Mouse (Mus musculus) heart, postnatal 14 days (tissue): ENCODE results near the gene Cpeb3. TPM values are rescaled to one million over a fixed set of nuclear protein-coding genes. Genes with fewer than 3 reads are reported as not detected.
"Not testable (repeated sequence)": the region's sequence is repeated elsewhere in the genome, so short reads cannot be mapped to it uniquely, and the experiment has no call there.

Experiments used
- DNase-seq, 2 experiments: peaks; one replicate each; pipeline ENCODE4 v3.0.0; 2021 to 2022
- intact Hi-C: fragments of 180-260 bp; cut with DNase I; formaldehyde crosslinking; loops from one replicate; pipeline ENCODE4 v1.15.1; 2025
- total RNA-seq, 2 experiments: library from RNA; stranded (reverse); gene quantifications; 2 replicates each; pipeline ENCODE4 v1.2.3; 2021

Cpeb3 gene
- total RNA-seq, 2 experiments from 2014 or later: 62.6 to 76.8 TPM

DNA sequence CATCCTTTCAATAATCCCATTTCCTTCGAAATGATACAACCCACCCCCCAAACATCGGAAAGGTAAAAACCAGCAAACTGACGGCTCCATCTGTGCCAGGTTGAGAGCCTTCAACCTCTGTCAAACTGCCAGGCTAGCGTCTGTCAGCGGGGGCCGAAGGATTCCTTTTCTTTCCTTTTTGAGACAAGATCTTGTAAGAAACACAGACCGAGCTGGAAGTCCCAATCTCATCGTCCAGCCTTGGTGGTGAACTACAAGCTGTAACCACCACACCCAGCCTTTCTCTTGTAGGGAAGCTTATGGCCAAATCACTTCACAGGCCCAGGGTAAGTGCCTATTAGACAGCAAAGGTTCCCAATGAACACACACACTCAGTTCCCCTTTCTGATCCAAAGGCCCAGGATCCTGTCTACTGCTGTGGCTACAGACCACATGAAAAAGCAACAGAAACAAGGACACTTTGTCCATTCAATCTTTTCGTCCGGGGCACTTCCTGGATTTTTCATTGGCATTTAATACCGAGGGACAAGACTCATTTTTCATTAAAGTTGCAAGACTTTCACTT lies 35.8 kb downstream of the Cpeb3 start:
- intact Hi-C loops: loop anchor here (5.0 kb wide), 2 partner anchors 40 to 95 kb away; no protein-coding TSS in a partner anchor
- no peak for DNase-seq

- intact Hi-C loops: loop anchor here (5.0 kb wide), 2 partner anchors 40 to 95 kb away; no protein-coding TSS in a partner anchor
- no peak for DNase-seq
These were observed 36.3 kb downstream of the Cpeb3 start for GRCm38 (mm10) chr19:37172096-37172495.

GRCm38 (mm10) chr19:37156770-37157336 lies 51.5 kb downstream of the Cpeb3 start:
- no peak for DNase-seq
- intact Hi-C loops: no loop called here

DNA sequence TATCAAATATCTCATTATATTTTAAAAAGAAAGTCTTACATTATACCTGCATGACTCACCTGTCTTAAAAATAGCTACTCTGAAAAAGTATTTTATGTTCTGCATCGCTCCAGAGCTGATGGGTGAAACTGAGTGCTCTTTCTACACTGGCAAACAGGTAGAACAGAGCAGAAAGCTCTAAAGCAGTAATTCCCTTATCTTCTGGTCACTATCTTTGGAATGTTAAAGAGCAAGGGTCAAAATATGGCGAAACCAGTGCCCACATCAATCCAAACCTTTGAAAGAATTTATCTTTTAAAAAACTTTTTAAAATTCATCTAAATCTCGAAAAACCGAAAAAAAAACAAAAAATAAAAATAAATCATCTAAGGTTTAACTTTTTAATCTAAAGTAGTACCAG lies 52.4 kb downstream of the Cpeb3 start:
- no peak for DNase-seq
- intact Hi-C loops: no loop called here

- DNase-seq: no peak
These were observed 61.3 kb downstream of the Cpeb3 start for GRCm38 (mm10) chr19:37147145-37147544.

DNA sequence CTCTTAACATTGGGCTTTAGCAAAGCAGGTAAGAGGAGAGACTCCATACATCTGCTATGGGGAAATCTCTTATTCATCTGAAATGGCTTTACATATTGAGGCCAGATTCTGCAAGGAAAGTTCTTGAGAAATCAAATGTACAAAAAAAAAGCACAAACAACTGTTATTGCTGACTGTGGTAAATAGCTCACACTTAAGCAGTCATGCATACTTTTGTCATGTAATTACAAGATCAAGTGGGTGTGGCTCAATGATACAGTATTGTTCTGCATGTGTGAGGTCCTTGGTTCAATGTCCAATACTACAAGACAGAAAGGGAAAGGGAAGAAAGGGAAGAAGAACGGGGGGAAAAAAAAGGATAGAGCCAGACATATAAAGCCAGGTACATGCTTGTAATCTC lies 62.6 kb downstream of the Cpeb3 start:
- DNase-seq: no peak
- intact Hi-C loops: no loop called here

More at GRCm38 (mm10) chr19:37147145-37147544, 61.3 kb downstream of the Cpeb3 start:
- intact Hi-C loops: no loop called here

- intact Hi-C loops: no loop called here
- DNase-seq: no peak
These were observed 63.0 kb downstream of the Cpeb3 start for GRCm38 (mm10) chr19:37145401-37145800.

DNA sequence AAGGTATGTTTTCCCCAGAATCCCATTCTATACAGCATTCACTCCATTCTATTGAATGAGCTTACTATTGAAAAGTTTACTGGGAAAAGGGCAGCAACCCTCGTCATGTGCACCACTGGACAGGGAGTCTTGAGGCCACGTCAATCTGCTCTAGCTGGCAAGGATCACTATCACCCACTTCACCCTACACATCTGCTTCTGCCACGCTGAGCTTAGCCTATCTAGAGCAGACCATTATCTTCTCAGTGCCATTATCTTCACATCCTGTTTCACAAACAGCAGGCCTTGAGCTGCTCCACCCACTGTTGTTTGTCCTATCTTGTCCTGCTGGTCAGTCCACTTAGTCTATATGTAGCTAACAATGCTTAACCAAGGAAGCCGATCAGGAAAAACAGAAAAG lies 66.8 kb downstream of the Cpeb3 start:
- intact Hi-C loops: no loop called here
- no peak for DNase-seq

GRCm38 (mm10) chr19:37137133-37137532 lies 71.3 kb downstream of the Cpeb3 start:
- no peak for DNase-seq
- intact Hi-C loops: no loop called here

DNA sequence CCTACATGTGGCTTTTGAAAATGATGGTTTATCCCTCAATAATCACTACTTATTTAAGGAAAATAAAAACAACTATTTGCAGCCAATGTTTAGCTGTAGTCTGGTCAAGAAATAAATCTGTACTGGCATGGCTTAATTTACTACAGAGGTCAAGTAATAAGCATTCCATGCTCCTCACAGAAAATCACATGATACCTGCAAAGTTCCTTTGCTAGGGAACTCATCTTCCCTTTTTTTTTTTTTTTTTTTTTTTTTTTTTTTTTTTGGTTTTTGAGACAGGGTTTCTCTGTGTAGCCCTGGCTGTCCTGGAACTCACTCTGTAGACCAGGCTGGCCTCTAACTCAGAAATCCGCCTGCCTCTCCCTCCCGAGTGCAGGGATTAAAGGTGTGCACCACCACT lies 72.9 kb downstream of the Cpeb3 start:
- intact Hi-C loops, DNase-seq: not testable (repeated sequence)

DNA sequence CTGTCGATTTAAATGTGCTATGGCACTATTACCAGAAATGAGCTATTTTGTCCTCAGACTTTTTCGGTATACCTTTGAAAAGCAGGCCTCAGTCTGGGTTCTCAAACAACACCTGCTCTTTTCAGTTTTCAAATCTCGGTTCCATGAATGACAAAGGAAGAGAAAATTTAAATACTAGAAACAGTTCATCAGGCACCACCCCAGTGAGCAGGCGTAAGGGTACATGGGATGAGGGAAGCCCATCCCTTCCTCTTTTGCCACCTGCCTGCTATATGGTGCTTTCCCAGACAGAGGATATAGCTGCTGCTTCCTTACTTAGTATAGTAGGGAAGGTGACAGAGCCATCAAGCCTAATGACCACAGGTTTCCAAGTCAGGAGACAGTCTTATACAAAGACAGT lies 74.7 kb downstream of the Cpeb3 start:
- no peak for DNase-seq

DNA sequence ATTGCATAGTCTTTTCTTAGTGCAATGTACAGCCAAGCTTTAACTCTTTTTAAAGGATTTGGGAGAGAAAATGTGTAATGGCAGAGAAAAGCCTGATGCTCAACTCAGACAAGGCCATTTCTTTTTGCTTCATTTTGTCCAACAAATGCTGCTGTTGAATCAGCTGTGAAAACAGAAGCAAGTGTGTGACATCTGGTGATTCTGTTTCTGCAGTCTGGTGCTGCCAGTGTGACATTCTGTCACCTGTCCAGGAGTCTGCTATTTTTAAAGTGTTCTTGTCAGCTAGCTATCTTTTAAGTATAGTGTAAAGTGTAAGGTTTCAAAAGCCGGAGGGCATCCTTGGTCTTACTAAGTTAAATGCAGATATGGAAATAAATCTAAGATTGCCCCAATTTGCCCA lies 76.7 kb downstream of the Cpeb3 start:
- peak in 1 of 2 experiments; percentile 34 for DNase-seq
- intact Hi-C loops: loop anchor here (5.0 kb wide), 1 partner anchor 41 kb away; no protein-coding TSS in a partner anchor

More for the DNA sequence above, 74.7 kb downstream of the Cpeb3 start:
- intact Hi-C loops: loop anchor here (5.0 kb wide), 1 partner anchor 39 kb away; no protein-coding TSS in a partner anchor

DNA sequence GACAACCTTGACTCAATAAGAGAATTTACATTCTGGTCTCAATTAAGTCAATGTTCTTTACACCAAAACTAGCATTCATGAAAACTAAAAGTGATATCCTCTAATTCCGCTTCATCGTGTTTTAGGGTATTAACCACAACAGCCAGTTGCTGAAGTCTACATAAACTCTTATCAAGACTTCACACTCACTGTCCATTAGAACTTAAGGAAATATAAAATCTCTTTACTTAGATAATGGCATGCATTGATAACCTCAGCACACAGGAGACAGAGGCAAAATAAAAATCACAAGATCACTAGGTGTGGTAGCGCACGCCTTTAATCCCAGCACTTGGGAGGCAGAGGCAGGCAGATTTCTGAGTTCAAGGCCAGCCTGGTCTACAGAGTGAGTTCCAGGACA lies 79.9 kb downstream of the Cpeb3 start:
- intact Hi-C loops: no loop called here
- DNase-seq: no peak

DNA sequence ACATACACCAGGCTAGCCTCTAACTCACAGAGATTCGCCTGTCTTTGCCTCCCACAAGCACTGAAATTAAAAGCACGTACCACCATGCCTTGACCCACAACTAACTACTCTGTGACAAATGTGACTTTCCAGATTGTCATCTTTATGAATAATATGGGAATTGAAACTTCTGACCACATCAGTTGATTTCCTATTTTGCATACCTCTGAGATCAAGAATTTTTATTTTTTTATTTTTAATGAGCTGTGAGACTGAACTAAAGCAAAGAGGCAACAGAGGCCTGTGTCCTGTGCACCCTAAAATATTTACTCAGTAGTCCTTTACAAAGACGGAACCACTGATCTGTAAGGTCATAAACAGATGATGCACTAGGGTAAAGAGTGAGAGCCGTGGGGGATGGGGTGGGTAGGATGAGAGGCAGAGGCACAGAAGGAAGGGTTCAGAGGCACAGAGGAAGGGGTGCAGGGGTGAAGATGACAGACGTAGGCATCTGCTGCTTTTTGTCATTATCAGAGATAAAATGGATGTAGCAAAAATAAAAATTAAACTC lies 81.3 kb downstream of the Cpeb3 start:
- no peak for DNase-seq
- intact Hi-C loops: no loop called here

DNA sequence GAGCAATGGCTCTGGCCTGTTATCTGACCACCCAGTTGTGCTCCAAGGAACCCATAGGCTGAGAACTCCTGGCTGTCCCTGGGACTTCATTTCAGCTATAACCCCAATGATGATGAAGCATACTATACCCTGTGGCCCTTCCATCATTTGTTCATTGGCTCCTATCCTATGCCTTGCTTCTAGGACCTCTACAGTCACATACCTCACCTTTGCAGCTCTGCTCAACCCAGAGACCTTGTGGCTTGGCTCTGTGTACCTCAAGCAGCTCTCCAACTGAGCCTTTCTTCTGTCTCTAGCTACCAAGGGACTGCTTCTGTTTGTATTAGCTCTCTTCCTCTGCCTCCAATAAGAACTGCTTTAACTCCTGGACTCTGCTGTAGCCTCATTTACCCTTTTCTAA lies 83.4 kb downstream of the Cpeb3 start:
- no peak for DNase-seq
- intact Hi-C loops: no loop called here

DNA sequence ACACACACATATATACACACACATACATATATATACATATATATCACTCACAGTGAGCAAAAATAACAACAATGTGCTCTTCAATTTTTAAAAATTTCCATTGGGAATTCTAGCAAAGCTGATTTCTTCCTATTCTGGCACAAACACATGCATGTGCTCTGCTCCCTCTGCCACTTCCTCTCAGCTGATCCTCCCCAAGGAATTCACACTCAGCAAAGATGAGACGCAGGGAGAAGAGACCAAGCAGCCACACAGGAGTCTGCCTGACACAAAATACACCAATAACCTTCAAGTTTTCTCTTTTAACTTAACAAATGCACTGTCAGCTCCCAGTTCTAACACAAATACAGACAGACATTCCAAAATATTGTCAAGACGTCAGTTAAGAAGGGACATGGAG lies 89.1 kb downstream of the Cpeb3 start:
- intact Hi-C loops: no loop called here
- DNase-seq: no peak

DNA sequence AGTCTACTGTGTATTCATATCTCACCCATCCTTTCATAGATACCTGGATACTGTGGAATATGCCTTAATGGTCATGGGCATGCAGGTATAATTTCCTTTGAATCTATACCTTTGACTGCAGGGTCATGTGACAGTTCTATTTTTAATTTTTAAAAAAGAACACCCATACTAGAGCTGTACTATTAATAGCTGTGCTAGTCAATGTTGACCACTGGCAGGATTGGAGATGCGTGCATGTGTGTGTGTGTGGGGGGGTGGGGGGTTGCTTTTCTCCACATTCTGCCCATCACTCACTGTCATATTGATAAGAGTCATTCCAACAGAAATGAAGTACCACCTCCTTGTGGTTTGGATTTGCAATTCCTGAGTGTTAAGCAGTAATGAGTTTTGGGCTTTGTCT lies 92.6 kb downstream of the Cpeb3 start:
- intact Hi-C loops: no loop called here
- DNase-seq: no peak

GRCm38 (mm10) chr19:37115374-37115773 lies 93.0 kb downstream of the Cpeb3 start:
- no peak for DNase-seq
- intact Hi-C loops: no loop called here

DNA sequence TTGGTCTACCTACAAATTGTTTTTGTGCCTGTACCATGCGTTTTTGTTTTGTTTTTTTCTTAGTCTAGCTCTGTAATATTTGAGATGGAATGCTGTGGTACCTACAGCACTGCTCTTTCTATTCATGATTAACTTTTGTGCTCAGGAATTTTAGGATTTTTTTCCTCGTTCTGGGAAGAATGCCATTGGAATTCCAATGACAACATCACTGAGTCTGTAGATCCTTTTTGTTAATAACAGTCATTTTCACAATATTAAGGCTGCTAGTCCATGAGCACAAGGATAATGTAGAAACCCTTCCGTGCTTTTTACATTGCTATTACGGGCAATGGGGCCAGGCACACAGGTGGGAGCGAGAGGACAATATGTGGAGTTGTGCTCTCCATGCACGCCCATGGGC lies 96.6 kb downstream of the Cpeb3 start:
- intact Hi-C loops: no loop called here
- no peak for DNase-seq

GRCm38 (mm10) chr19:37110494-37110893 lies 97.9 kb downstream of the Cpeb3 start:
- intact Hi-C loops: no loop called here
- no peak for DNase-seq

GRCm38 (mm10) chr19:37109853-37110252 lies 98.5 kb downstream of the Cpeb3 start:
- DNase-seq: no peak
- intact Hi-C loops: no loop called here

DNA sequence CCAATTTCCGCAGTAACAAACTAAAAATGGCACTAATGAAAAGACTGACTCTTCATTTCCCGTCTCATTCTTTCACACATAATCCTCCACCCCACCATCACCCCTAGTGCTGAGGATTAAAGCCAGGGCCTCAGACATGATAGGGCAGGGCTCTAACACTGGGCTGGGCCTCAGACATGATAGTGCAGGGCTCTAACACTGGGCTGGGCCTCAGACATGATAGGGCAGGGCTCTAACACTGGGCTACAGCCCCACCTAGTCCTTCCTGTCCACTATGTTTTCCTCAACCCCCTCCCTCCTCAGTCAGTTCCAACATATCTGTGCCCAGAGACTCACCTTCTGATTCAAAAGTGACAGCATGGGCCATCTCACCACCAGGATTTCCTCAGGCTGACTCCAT lies 107.7 kb downstream of the Cpeb3 start:
- intact Hi-C loops: no loop called here
- no peak for DNase-seq
